Comparison of ENCODE assay signal across 20 mouse cellular contexts in the genomic region with DNA sequence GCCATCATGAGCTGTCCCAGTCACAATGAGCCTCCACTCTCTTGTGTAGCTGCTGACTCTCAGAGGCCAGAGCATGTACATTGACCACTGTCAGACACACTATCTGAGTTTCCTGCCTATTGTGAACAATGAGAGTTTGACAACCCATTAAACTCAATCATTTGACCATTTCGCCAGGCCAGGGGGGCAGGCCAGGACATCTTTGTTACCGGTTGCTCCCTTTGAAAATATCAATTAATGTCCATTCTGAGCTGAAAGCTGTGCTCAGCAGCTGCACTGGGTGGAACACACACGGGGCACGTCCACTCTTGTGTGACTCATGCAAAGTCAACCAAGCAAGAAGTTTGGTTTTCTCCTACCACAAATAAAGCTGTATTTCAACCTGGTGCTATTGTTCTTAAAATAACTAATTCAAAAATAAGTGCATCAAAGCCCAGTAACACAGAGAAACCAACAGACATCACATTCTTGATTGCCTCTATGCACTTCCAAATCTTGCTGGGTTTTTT.
DNase-seq lines count a peak whose midpoint lies in the region; ATAC-seq and TF ChIP-seq lines count a peak whose summit lies in the region.
"Had no signal": no experiment of that assay in that cellular context is flagged by ENCODE, and none has a peak within 500 bp of the region (broad histone marks: within the 10 kb centered on the region; RNA-seq: fewer than 3 reads in every experiment).

No protein-coding gene starts in this region.

- no peak overlapping the region for H3K4me2 ChIP-seq in hindbrain, embryonic 12.5 days (replicated peaks)
- no peak overlapping the region for H3K4me2 ChIP-seq in stomach, embryonic 15.5 days
- H3K4me2 ChIP-seq: forebrain, embryonic 15.5 days; heart, embryonic 11.5 days; heart, embryonic 15.5 days; hindbrain, embryonic 15.5 days had no signal

- no peak for TF ChIP-seq CTCF in Patski (IDR thresholded peaks at IDR 0.05)

- POLR2A ChIA-PET in Patski (lab: Charles Lee): interaction anchor here (0.8 kb wide), 1 partner anchor 14 kb away, joined by 3 read pairs; no protein-coding TSS in a partner anchor

- in situ Hi-C loops in Patski (cut with MboI; ENCODE audit: low pct_unique_long_range_greater_than_20kb): no loop called here

- peaks cover 26% of the 10 kb centered on the region for H3K27me3 ChIP-seq in hindbrain, embryonic 10.5 days (ENCODE audit: insufficient read depth, poor library complexity, severe bottlenecking)
- H3K27me3 ChIP-seq in hindbrain, embryonic 12.5 days: no peaks in the 10 kb centered on the region
- no peaks in the 10 kb centered on the region for H3K27me3 ChIP-seq in Patski
- H3K27me3 ChIP-seq in stomach, embryonic 15.5 days (replicated peaks): no peaks in the 10 kb centered on the region
- H3K27me3 ChIP-seq: forebrain, embryonic 15.5 days; heart, embryonic 15.5 days; hindbrain, embryonic 15.5 days had no signal

- H3K4me3 ChIP-seq in hindbrain, embryonic 10.5 days: no peak overlapping the region
- H3K4me3 ChIP-seq in hindbrain, embryonic 12.5 days: no peak overlapping the region
- no peak overlapping the region for H3K4me3 ChIP-seq in stomach, embryonic 15.5 days (replicated peaks)
- H3K4me3 ChIP-seq: embryonic facial prominence, embryonic 10.5 days; forebrain, embryonic 15.5 days; heart, adult 2 months; heart, embryonic 15.5 days; hindbrain, embryonic 15.5 days had no signal

- no peaks in the 10 kb centered on the region for H3K9me3 ChIP-seq in hindbrain, embryonic 10.5 days
- no peaks in the 10 kb centered on the region for H3K9me3 ChIP-seq in hindbrain, embryonic 12.5 days (replicated peaks)
- H3K9me3 ChIP-seq in stomach, embryonic 15.5 days: no peaks in the 10 kb centered on the region
- H3K9me3 ChIP-seq: embryonic facial prominence, embryonic 10.5 days; forebrain, embryonic 15.5 days; heart, embryonic 15.5 days; hindbrain, embryonic 15.5 days had no signal

- H3K4me1 ChIP-seq in hindbrain, embryonic 10.5 days (replicated peaks): peaks cover 15% of the 10 kb centered on the region
- peaks cover 13% of the 10 kb centered on the region for H3K4me1 ChIP-seq in hindbrain, embryonic 12.5 days
- 0 out of 2 replicates have a peak, but pooled peaks cover 12% of the 10 kb centered on the region for H3K4me1 ChIP-seq in stomach, embryonic 15.5 days

- H3K9ac ChIP-seq in hindbrain, embryonic 12.5 days: no peak overlapping the region
- no peak overlapping the region for H3K9ac ChIP-seq in stomach, embryonic 15.5 days
- H3K9ac ChIP-seq: forebrain, embryonic 15.5 days; heart, embryonic 15.5 days; hindbrain, embryonic 15.5 days had no signal

- CTCF ChIA-PET in Patski (lab: Charles Lee): interaction anchor here (0.9 to 1.4 kb wide), 4 partner anchors 14 to 197 kb away, joined by 3 to 4 read pairs (median 3); no protein-coding TSS in a partner anchor

- no peak for ATAC-seq in hindbrain, embryonic 12.5 days (ENCODE audit: low FRiP score)
- peak; percentile 73 for ATAC-seq in Patski
- ATAC-seq in stomach, embryonic 15.5 days (ENCODE audit: insufficient read depth, low FRiP score, low read depth): no peak
- ATAC-seq: forebrain, embryonic 15.5 days had no signal

- no peaks in the 10 kb centered on the region for H3K36me3 ChIP-seq in hindbrain, embryonic 10.5 days
- H3K36me3 ChIP-seq in hindbrain, embryonic 12.5 days: no peaks in the 10 kb centered on the region
- H3K36me3 ChIP-seq in stomach, embryonic 15.5 days: no peaks in the 10 kb centered on the region
- H3K36me3 ChIP-seq: embryonic facial prominence, embryonic 10.5 days; forebrain, embryonic 15.5 days; heart, embryonic 15.5 days; hindbrain, embryonic 15.5 days had no signal

- 35% methylated on average over 4 of the region's 4 CpGs for WGBS in hindbrain, embryonic 10.5 days
- WGBS in hindbrain, embryonic 12.5 days: 39% methylated on average over 4 of the region's 4 CpGs
- 64% methylated on average over 4 of the region's 4 CpGs for WGBS in stomach, embryonic 15.5 days

- H3K27ac ChIP-seq in hindbrain, embryonic 10.5 days: no peak overlapping the region
- H3K27ac ChIP-seq in hindbrain, embryonic 12.5 days: no peak overlapping the region
- 0 out of 2 replicates have a peak overlapping the region, but pooled peaks have one; percentile 16 for H3K27ac ChIP-seq in stomach, embryonic 15.5 days
- H3K27ac ChIP-seq: embryonic facial prominence, embryonic 10.5 days; forebrain, embryonic 15.5 days; heart, adult 2 months; heart, embryonic 15.5 days; hindbrain, embryonic 15.5 days had no signal

- peak; percentile 19 for DNase-seq in hindbrain, embryonic 10.5 days (ENCODE audit: low spot score)
- DNase-seq in A20 (ENCODE audit: low read depth, low spot score) (peak; percentile 76), Patski (ENCODE audit: low read depth, low spot score) (peak; percentile 62)
- no peak for DNase-seq in adrenal gland, adult 2 months
- no peak for DNase-seq in left cerebral cortex, adult 8-10 months (ENCODE audit: low spot score in 2 of 2)
- DNase-seq in right cerebral cortex, postnatal 10 days (ENCODE audit: low spot score in 2 of 2): no peak
- DNase-seq: adrenal gland, postnatal 14 days; cerebellum, adult 11-12 months; cerebellum, adult 9-11 months; cerebellum, postnatal 36 days; gastrocnemius, postnatal 14 days; heart, adult 2 months; heart, postnatal 14 days had no signal

Comparison
In these comparisons a context has a peak if more than half of its experiments do, and no peak if none do; other contexts are left out.
1. DNase-seq: peak in hindbrain, embryonic 10.5 days (single experiment), A20 (single experiment) and Patski (single experiment); none in adrenal gland, adult 2 months (single experiment), left cerebral cortex, adult 8-10 months (0 of 2) and right cerebral cortex, postnatal 10 days (0 of 2).